Mouse (Mus musculus): Measurements from ENCODE around the gene Bscl2. TPM values are rescaled to one million over a fixed set of nuclear protein-coding genes. Genes with fewer than 3 reads are reported as not detected.

Gene Bscl2
- polyA plus RNA-seq, 1 experiment from 2014 or later, result 110 TPM

- Histone ChIP-seq H3K4me3 (replicated peaks) (peak overlapping the region; percentile 7; the same call in 1 of the 2 replicates), H3K9me3 (replicated peaks) (no peaks in the 10 kb centered on the region), H3K27ac (replicated peaks) (no peak overlapping the region), H3K9ac (replicated peaks) (peak overlapping the region; percentile 0; the same call in 1 of the 2 replicates), H3K4me1 (peaks cover 48% of the 10 kb centered on the region), H3K27me3 (replicated peaks) (no peaks in the 10 kb centered on the region), H3K36me3 (peaks cover 25% of the 10 kb centered on the region), H3K4me2 (peak overlapping the region; percentile 22)
- no peak for ATAC-seq (ENCODE audit: low FRiP score)
- WGBS, result 84% methylated on average over 3 of the region's 3 CpGs
Measured at GRCm38 (mm10) chr19:8817001-8817400, 20.3 kb upstream of the Bscl2 start.

- Histone ChIP-seq H3K27ac (replicated peaks) (peak overlapping the region; percentile 100), H3K27me3 (replicated peaks) (no peaks in the 10 kb centered on the region), H3K36me3 (peaks cover 20% of the 10 kb centered on the region), H3K4me2 (peak overlapping the region; percentile 95), H3K4me1 (peaks cover 62% of the 10 kb centered on the region), H3K9me3 (replicated peaks) (no peaks in the 10 kb centered on the region), H3K9ac (replicated peaks) (peak overlapping the region; percentile 90), H3K4me3 (replicated peaks) (peak overlapping the region; percentile 83)
- no peak for ATAC-seq (ENCODE audit: low FRiP score)
- WGBS, result 34% methylated on average over 14 of the region's 14 CpGs
Measured at GRCm38 (mm10) chr19:8818301-8818798, 18.9 kb upstream of the Bscl2 start.

DNA sequence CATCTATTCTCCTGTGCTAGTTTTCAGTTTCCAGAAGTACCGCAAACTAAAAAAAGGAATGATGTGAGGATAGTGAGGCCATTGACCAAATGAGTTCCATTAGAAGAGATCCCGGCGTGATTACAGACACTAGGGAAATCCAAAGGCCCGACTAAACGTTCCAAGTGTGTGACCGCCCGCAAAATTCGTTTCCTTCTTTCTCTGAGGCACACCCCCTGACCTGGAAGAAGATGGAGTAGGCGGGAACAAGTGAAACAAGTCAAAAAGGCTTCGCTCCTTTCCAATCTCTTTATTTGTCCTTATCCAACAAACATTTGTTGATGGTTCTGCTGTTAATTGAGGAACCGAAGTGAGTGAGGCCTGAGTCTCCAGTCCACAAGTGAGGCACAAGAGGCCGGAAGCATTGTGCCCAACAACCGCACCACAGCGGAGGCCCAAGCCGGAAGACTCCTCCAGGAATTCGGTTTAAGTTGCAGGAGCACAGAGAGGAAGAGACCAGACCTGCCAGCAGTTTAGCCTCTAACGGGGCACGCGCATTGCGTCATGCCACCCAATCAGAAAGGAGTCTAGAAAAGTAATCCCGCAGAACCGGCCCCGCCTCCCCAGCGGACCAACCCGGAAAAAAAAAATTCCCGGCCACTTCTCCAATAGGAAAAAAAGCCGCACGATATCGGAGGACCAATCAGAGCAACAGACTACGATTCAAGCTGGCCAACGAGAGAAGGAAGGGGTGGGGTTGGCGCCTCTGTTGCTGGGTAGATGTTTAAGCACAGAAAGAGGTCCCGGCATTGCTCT, 18.3 kb upstream of the Bscl2 start, which contains the start of gene Ttc9c:
TSS of gene Ttc9c (minus strand) at position 533 of the 795 bp plus-strand sequence.
- no peaks in the 10 kb centered on the region for H3K9me3 ChIP-seq (replicated peaks)
- H3K4me3 ChIP-seq (replicated peaks), result peak within 1 kb of the TSS; percentile 83
- H3K27me3 ChIP-seq (replicated peaks), result no peaks in the 10 kb centered on the region
- peaks cover 23% of the 10 kb centered on the region for H3K36me3 ChIP-seq
- H3K4me1 ChIP-seq, result peaks cover 60% of the 10 kb centered on the region
- peak within 1 kb of the TSS; percentile 100 for H3K27ac ChIP-seq (replicated peaks)
- WGBS, result under 1% methylated on average over 33 of the region's 33 CpGs
- peak within 1 kb of the TSS; percentile 95 for H3K4me2 ChIP-seq
- peak; percentile 95 for ATAC-seq (ENCODE audit: low FRiP score)
- peak within 1 kb of the TSS; percentile 90 for H3K9ac ChIP-seq (replicated peaks)

DNA sequence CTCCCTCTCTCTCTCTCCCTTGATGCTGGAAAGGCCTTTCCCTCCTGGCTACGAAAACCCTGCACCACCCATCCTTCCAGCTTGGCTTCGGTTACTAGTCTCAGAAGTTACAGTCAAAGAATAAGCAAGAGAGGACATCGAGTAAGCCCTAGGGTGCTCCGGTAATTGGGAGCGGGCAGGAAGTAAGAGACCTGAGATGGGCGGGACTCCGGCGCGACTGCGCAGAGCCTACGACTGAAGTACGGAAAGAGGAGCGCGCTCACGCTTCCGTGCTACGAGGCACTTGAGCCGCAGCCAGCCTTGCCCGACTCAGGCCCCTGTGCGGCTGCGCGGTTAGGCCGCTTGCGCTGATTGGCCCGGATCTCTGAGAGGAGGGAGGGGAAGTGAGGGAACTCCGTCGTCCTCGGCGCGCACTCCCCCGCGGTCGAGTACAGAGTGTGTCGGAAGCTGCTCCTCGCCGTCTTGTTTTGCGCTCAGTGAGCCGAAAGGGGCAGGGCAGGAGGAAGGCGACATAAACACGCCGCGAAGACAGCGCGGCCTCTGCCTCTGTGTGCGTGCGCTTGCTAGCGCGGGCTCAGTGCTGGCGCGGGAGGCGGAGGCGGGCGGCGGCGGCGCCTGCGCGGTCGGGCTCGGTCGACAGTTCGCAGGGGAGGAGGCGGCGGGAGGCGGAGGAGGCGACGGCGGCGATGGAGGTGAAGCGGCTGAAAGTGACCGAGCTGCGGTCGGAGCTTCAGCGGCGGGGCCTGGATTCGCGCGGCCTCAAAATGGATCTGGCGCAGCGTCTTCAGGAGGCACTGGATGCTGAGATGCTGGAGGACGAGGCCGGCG, 17.5 kb upstream of the Bscl2 start, which contains the start of gene Hnrnpul2:
TSS of gene Hnrnpul2 (plus strand) at position 415 of the 828 bp plus-strand sequence.
- Histone ChIP-seq H3K4me3 (replicated peaks) (peak within 1 kb of the TSS; percentile 83), H3K9me3 (replicated peaks) (no peaks in the 10 kb centered on the region), H3K36me3 (peaks cover 25% of the 10 kb centered on the region), H3K4me2 (peak within 1 kb of the TSS; percentile 95), H3K9ac (replicated peaks) (peak within 1 kb of the TSS; percentile 90), H3K4me1 (peaks cover 60% of the 10 kb centered on the region), H3K27ac (replicated peaks) (peak within 1 kb of the TSS; percentile 100), H3K27me3 (replicated peaks) (no peaks in the 10 kb centered on the region)
- ATAC-seq (ENCODE audit: low FRiP score), result peak; percentile 96
- under 1% methylated on average over 82 of the region's 83 CpGs for WGBS

GRCm38 (mm10) chr19:8820424-8820956, 16.8 kb upstream of the Bscl2 start:
- peak overlapping the region; percentile 83 for H3K4me3 ChIP-seq (replicated peaks)
- peak overlapping the region; percentile 90 for H3K9ac ChIP-seq (replicated peaks)
- WGBS, result under 1% methylated on average over 46 of the region's 48 CpGs
- H3K27me3 ChIP-seq (replicated peaks), result no peaks in the 10 kb centered on the region
- peaks cover 56% of the 10 kb centered on the region for H3K4me1 ChIP-seq
- H3K36me3 ChIP-seq, result peaks cover 29% of the 10 kb centered on the region
- no peaks in the 10 kb centered on the region for H3K9me3 ChIP-seq (replicated peaks)
- ATAC-seq (ENCODE audit: low FRiP score), result peak; percentile 8
- peak overlapping the region; percentile 95 for H3K4me2 ChIP-seq
- peak overlapping the region; percentile 100 for H3K27ac ChIP-seq (replicated peaks)

DNA sequence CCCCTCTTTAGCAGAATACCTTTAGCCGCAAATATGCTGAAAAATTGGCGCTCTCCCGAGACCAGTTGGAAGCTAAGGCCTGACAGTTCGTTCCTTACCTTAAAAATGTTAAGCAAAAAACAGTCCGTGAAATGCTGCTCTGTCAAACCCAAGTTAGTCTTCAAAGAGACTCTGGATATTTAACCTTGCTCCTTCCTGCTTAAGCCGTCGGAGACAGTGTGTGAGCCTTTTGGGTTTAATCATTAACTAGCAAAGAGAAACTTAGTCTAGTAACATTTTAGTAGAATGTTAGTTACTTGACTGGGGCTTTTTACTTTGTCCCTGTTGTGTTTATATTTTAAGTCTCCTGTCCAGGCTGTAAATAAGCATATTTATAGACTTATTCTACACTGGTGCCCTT, 16.1 kb upstream of the Bscl2 start:
- WGBS, result 1% methylated on average over 7 of the region's 7 CpGs
- peak overlapping the region; percentile 95 for H3K4me2 ChIP-seq
- no peak for ATAC-seq (ENCODE audit: low FRiP score)
- peaks cover 49% of the 10 kb centered on the region for H3K4me1 ChIP-seq
- no peaks in the 10 kb centered on the region for H3K9me3 ChIP-seq (replicated peaks)
- peaks cover 34% of the 10 kb centered on the region for H3K36me3 ChIP-seq
- no peaks in the 10 kb centered on the region for H3K27me3 ChIP-seq (replicated peaks)
- peak overlapping the region; percentile 83 for H3K4me3 ChIP-seq (replicated peaks)
- H3K27ac ChIP-seq (replicated peaks), result peak overlapping the region; percentile 100; the same call in 1 of the 2 replicates
- peak overlapping the region; percentile 90 for H3K9ac ChIP-seq (replicated peaks)

GRCm38 (mm10) chr19:8822696-8823095, 14.6 kb upstream of the Bscl2 start:
- Histone ChIP-seq H3K4me2 (peak overlapping the region; percentile 95), H3K9me3 (replicated peaks) (no peaks in the 10 kb centered on the region), H3K4me3 (replicated peaks) (peak overlapping the region; percentile 83; the same call in 1 of the 2 replicates), H3K4me1 (peaks cover 34% of the 10 kb centered on the region), H3K36me3 (peaks cover 49% of the 10 kb centered on the region), H3K27ac (replicated peaks) (no peak overlapping the region), H3K27me3 (replicated peaks) (no peaks in the 10 kb centered on the region), H3K9ac (replicated peaks) (0 out of 2 replicates have a peak overlapping the region, but pooled peaks have one; percentile 10)
- 59% methylated on average over 8 of the region's 8 CpGs for WGBS
- ATAC-seq (ENCODE audit: low FRiP score), result no peak

DNA sequence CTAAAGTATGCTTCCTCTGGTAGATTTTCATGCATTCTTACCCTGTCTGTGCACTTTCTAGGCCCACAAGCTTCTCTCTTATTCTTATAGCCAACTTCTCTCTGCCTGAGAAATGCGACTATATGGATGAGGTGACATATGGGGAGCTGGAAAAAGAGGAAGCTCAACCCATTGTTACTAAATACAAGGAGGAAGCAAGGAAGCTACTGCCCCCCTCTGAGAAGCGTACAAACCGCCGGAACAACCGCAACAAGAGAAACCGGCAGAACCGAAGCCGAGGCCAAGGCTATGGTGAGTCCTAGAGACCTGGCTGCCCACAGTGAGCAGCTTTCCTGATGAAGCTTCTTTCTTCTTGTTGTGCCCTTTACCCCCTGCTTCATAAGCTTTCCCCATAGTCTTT, 7.6 kb upstream of the Bscl2 start, which contains the start of gene AC129217.1:
TSS of gene AC129217.1 (plus strand) at position 114 of the 400 bp plus-strand sequence.
- H3K9ac ChIP-seq (replicated peaks), result no peak within 1 kb of the TSS
- peaks cover 95% of the 10 kb centered on the region for H3K36me3 ChIP-seq
- no peaks in the 10 kb centered on the region for H3K4me1 ChIP-seq
- no peak within 1 kb of the TSS for H3K4me2 ChIP-seq
- H3K4me3 ChIP-seq (replicated peaks), result no peak within 1 kb of the TSS
- H3K9me3 ChIP-seq (replicated peaks), result no peaks in the 10 kb centered on the region
- no peak for ATAC-seq (ENCODE audit: low FRiP score)
- no peak within 1 kb of the TSS for H3K27ac ChIP-seq (replicated peaks)
- whole genome bisulfite sequencing, result 92% methylated on average over 8 of the region's 8 CpGs
- H3K27me3 ChIP-seq (replicated peaks), result no peaks in the 10 kb centered on the region

GRCm38 (mm10) chr19:8830664-8831063, 6.6 kb upstream of the Bscl2 start:
- Histone ChIP-seq H3K9ac (replicated peaks) (no peak overlapping the region), H3K36me3 (peaks cover 97% of the 10 kb centered on the region), H3K27ac (replicated peaks) (no peak overlapping the region), H3K9me3 (replicated peaks) (no peaks in the 10 kb centered on the region), H3K4me1 (no peaks in the 10 kb centered on the region; the same call in 1 of the 2 replicates), H3K4me2 (no peak overlapping the region), H3K27me3 (replicated peaks) (no peaks in the 10 kb centered on the region), H3K4me3 (replicated peaks) (no peak overlapping the region)
- WGBS, result 90% methylated on average over 8 of the region's 8 CpGs
- no peak for ATAC-seq (ENCODE audit: low FRiP score)

GRCm38 (mm10) chr19:8831262-8831661, 6.0 kb upstream of the Bscl2 start:
- Histone ChIP-seq H3K27me3 (replicated peaks) (no peaks in the 10 kb centered on the region), H3K9me3 (replicated peaks) (no peaks in the 10 kb centered on the region), H3K4me2 (no peak overlapping the region), H3K27ac (replicated peaks) (no peak overlapping the region), H3K4me1 (peaks cover 2% of the 10 kb centered on the region), H3K9ac (replicated peaks) (no peak overlapping the region), H3K4me3 (replicated peaks) (no peak overlapping the region), H3K36me3 (peaks cover 96% of the 10 kb centered on the region)
- ATAC-seq (ENCODE audit: low FRiP score), result no peak
- WGBS, result 82% methylated on average over 11 of the region's 11 CpGs

GRCm38 (mm10) chr19:8832971-8833370, 4.3 kb upstream of the Bscl2 start:
- no peaks in the 10 kb centered on the region for H3K9me3 ChIP-seq (replicated peaks)
- H3K27me3 ChIP-seq (replicated peaks), result no peaks in the 10 kb centered on the region
- peaks cover 11% of the 10 kb centered on the region for H3K4me1 ChIP-seq
- no peak overlapping the region for H3K4me2 ChIP-seq
- ATAC-seq (ENCODE audit: low FRiP score), result no peak
- H3K4me3 ChIP-seq (replicated peaks), result no peak overlapping the region
- no peak overlapping the region for H3K27ac ChIP-seq (replicated peaks)
- H3K9ac ChIP-seq (replicated peaks), result no peak overlapping the region
- WGBS, result 90% methylated on average over 4 of the region's 4 CpGs
- H3K36me3 ChIP-seq, result peaks cover 79% of the 10 kb centered on the region

Measured in neural tube, embryonic 15.5 days (tissue).